Mouse (Mus musculus): Measurements from ENCODE around the gene Ptpn14.

DNA sequence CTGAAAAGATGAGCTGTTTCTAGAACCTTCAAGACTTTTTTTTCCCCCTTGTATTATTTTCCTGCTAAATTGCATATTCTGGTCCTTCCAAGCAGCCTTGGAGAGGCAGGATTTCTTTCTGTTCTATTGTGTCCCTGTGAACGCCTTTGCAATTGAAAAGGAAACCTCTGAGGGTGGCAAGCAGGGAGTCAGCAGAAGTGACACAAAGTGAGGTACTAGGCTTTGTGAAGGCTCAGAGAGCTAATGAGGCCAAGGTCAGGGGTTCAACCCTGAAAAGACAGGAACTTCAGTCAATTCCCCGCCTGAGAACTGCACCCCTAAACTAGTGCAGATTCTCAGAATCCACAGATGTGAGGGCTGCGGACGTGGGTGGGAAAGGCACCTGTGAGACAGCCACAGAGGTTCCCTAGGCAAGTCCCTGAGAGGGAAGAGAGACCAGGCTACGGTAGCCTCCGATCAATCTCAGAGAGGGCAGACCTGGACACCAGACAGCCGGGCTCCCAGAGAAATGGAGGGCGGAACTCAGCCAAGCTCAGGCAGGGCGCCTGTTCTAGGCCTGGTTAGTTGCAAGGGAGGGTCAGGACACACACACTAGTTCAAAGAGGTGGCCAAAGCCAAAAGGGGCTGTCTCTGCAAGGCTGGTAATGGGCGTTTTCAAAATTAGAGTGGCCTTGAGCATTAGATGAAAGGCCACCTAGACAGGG lies 188.5 kb downstream of the Ptpn14 start:
- TF ChIP-seq CTCF (IDR thresholded peaks at IDR 0.05; ENCODE audit: control insufficient read depth, insufficient read depth, low read length): no peak
- TF ChIP-seq POLR2A (IDR thresholded peaks at IDR 0.05; ENCODE audit: borderline replicate concordance, control insufficient read depth, low read depth, low read length): no peak
